Comparison of ENCODE assay signal across 10 mouse cellular contexts in the genomic region with DNA sequence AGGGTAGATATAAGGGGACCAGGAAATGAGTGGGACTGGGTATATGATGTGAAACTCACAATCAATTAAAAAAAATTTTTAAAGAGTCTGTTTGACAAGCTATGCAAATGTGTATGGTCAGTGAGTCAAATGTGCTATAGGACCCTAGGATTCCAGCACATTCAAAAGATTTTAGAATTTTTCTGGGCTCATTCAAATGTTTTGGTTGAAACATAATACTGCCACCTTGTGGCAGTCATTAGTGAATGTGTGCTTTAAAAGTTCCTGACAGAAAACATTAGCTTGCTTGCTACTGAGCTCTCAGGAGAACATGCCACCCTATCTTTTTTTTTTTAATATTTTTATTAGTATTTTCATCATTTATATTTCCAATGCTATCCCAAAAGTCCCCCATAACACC. TPM values are rescaled to one million over a fixed set of nuclear protein-coding genes. Genes with fewer than 3 reads are reported as not detected.
DNase-seq lines count a peak whose midpoint lies in the region; ATAC-seq and TF ChIP-seq lines count a peak whose summit lies in the region.
"Had no signal": no experiment of that assay in that cellular context is flagged by ENCODE, and none has a peak within 500 bp of the region (broad histone marks: within the 10 kb centered on the region; RNA-seq: fewer than 3 reads in every experiment).

No protein-coding gene starts in this region.

- no peak overlapping the region for H3K4me2 ChIP-seq in lung, postnatal 0 days (replicated peaks; ENCODE audit: low read depth, low read length)
- H3K4me2 ChIP-seq: limb, embryonic 13.5 days; neural tube, embryonic 13.5 days had no signal

- TF ChIP-seq EP300 in lung, postnatal 0 days (IDR thresholded peaks at IDR 0.05): no peak

- H3K9ac ChIP-seq in lung, postnatal 0 days (replicated peaks; ENCODE audit: low read depth): no peak overlapping the region
- H3K9ac ChIP-seq: limb, embryonic 13.5 days; neural tube, embryonic 13.5 days had no signal

- DNase-seq in heart, postnatal 10 days: peak; percentile 9 to 29
- DNase-seq in heart, adult 9 months (ENCODE audit: low spot score in 2 of 2): no peak
- DNase-seq in lung, postnatal 0 days (ENCODE audit: low spot score): peak; percentile 73
- no peak for DNase-seq in lung, postnatal 14 days
- DNase-seq in R1 (ENCODE audit: low read depth, low spot score): peak; percentile 30
- DNase-seq in splenic B cell, adult 2 months (ENCODE audit: low read depth, low spot score): peak; percentile 55
- DNase-seq in thymus, postnatal 4 days: no peak
- DNase-seq: adrenal gland, postnatal 25 days had no signal

- no peaks in the 10 kb centered on the region for H3K4me1 ChIP-seq in lung, postnatal 0 days (ENCODE audit: insufficient read depth, low read depth, low read length)
- H3K4me1 ChIP-seq: limb, embryonic 13.5 days; neural tube, embryonic 13.5 days had no signal

- no peaks in the 10 kb centered on the region for H3K9me3 ChIP-seq in lung, postnatal 0 days (ENCODE audit: low read length)
- H3K9me3 ChIP-seq: neural tube, embryonic 13.5 days had no signal

- no peaks in the 10 kb centered on the region for H3K36me3 ChIP-seq in lung, postnatal 0 days (ENCODE audit: insufficient read depth, low read length)
- no peaks in the 10 kb centered on the region for H3K36me3 ChIP-seq in splenic B cell, adult 2 months (ENCODE audit: control insufficient read depth, insufficient read depth, low read length, poor library complexity, severe bottlenecking)
- H3K36me3 ChIP-seq: limb, embryonic 13.5 days; neural tube, embryonic 13.5 days had no signal

- intact Hi-C loops in heart, postnatal 10 days (cut with DNase I): loop anchor here (2.0 to 5.0 kb wide), 3 partner anchors 82 to 480 kb away; a partner anchor contains a TSS

- TF ChIP-seq CTCF in lung, postnatal 0 days (IDR thresholded peaks at IDR 0.05): peak; percentile 55

- no peak overlapping the region for H3K27ac ChIP-seq in lung, postnatal 0 days (ENCODE audit: low read length)
- H3K27ac ChIP-seq: limb, embryonic 13.5 days; neural tube, embryonic 13.5 days had no signal

- no peaks in the 10 kb centered on the region for H3K27me3 ChIP-seq in lung, postnatal 0 days (replicated peaks; ENCODE audit: insufficient read depth, low read length)
- H3K27me3 ChIP-seq in splenic B cell, adult 2 months (ENCODE audit: control insufficient read depth, insufficient read depth, low read length, poor library complexity, severe bottlenecking): no peaks in the 10 kb centered on the region
- H3K27me3 ChIP-seq: limb, embryonic 13.5 days; neural tube, embryonic 13.5 days had no signal

- no peak overlapping the region for H3K4me3 ChIP-seq in lung, postnatal 0 days (ENCODE audit: low read depth, low read length)
- H3K4me3 ChIP-seq: limb, embryonic 13.5 days; neural tube, embryonic 13.5 days had no signal

- no peak for ATAC-seq in lung, postnatal 0 days

RNA-seq across cellular contexts. Expression of a gene that starts 5.6 kb away (rescaled TPM):
- total RNA-seq in heart, postnatal 10 days (2021): not detected
- not detected in 2 replicates for polyA plus RNA-seq in lung, postnatal 0 days (2015; fragmentation: Nextera tagmentation; extraction: Ambion mirVana)
- total RNA-seq: adrenal gland, postnatal 25 days had no signal
- polyA plus RNA-seq: limb, embryonic 13.5 days; neural tube, embryonic 13.5 days had no signal

RNA-seq across cellular contexts. Expression of a gene that starts 10.4 kb away (rescaled TPM):
- total RNA-seq in heart, postnatal 10 days (2021): 1 to 10 TPM; 9.5 to 9.7 TPM
- polyA plus RNA-seq in lung, postnatal 0 days (2015; fragmentation: Nextera tagmentation; extraction: Ambion mirVana): 6.3 and 7.9 TPM in 2 replicates

RNA-seq across cellular contexts. Expression of a gene that starts 47.0 kb away (rescaled TPM):
- not detected for total RNA-seq in heart, postnatal 10 days (2021)
- 0.07 and 0.11 TPM in 2 replicates for polyA plus RNA-seq in lung, postnatal 0 days (2015; fragmentation: Nextera tagmentation; extraction: Ambion mirVana)

RNA-seq across cellular contexts. Expression of a gene that starts 52.5 kb away (rescaled TPM):
- 100 to 1,000 TPM; 110 to 572 TPM for total RNA-seq in heart, postnatal 10 days (2021)
- polyA plus RNA-seq in lung, postnatal 0 days (2015; fragmentation: Nextera tagmentation; extraction: Ambion mirVana): 0.07 TPM in 1 of 2 replicates, not detected in the other
- polyA plus RNA-seq: limb, embryonic 13.5 days had no signal

Comparison
In these comparisons a context has a peak if more than half of its experiments do, and no peak if none do; other contexts are left out.
1. DNase-seq: peak in heart, postnatal 10 days (2 of 2), lung, postnatal 0 days (single experiment), R1 (single experiment) and splenic B cell, adult 2 months (single experiment); none in heart, adult 9 months (0 of 2), lung, postnatal 14 days (single experiment) and thymus, postnatal 4 days (single experiment).